Mouse (Mus musculus) neural tube, embryonic 14.5 days (tissue): ENCODE measurements around the gene Ndufa5. TPM values are rescaled to one million over a fixed set of nuclear protein-coding genes. Genes with fewer than 3 reads are reported as not detected.
A peak's percentile ranks its signal among the peaks of the same experiment; 100 is the strongest.

Experiments used
- ATAC-seq: fragments of 200-750 bp; cut with Nextera tagmentation; 2 replicates; pipeline ENCODE4 v1.8.0; 2017; ENCODE audit warnings: low read depth, mild to moderate bottlenecking, moderate TSS enrichment, moderate library complexity
- H3K27ac ChIP-seq: fragments of 300-500 bp; sonication (generic); 2 replicates; pipeline ENCODE4 v1.5.1; 2014; ENCODE audit warnings: low read depth, mild to moderate bottlenecking, control low read depth, low read length, moderate library complexity, mixed read lengths
- H3K27me3 ChIP-seq: fragments of 300-500 bp; sonication (generic); 2 replicates; pipeline ENCODE4 v1.6.1; 2014; ENCODE audit warnings: low read length; ENCODE audit not compliant: control insufficient read depth, insufficient read depth
- H3K36me3 ChIP-seq: fragments of 300-500 bp; sonication (generic); 2 replicates; pipeline ENCODE4 v1.6.1; 2014; ENCODE audit warnings: low read length, mixed read lengths; ENCODE audit not compliant: control insufficient read depth, insufficient read depth
- H3K4me1 ChIP-seq: fragments of 300-500 bp; sonication (generic); 2 replicates; pipeline ENCODE4 v1.6.1; 2014; ENCODE audit warnings: low read length; ENCODE audit not compliant: control insufficient read depth, insufficient read depth
- H3K4me2 ChIP-seq: fragments of 300-500 bp; sonication (generic); 2 replicates; pipeline ENCODE4 v1.6.1; 2014; ENCODE audit warnings: mild to moderate bottlenecking, low read depth, low read length, control low read depth
- H3K4me3 ChIP-seq: fragments of 300-500 bp; sonication (generic); 2 replicates; pipeline ENCODE4 v1.5.1; 2014; ENCODE audit warnings: low read depth, low read length, control low read depth, mixed read lengths
- H3K9ac ChIP-seq: fragments of 300-500 bp; sonication (generic); replicated peaks from 2 replicates; pipeline ENCODE4 v1.6.1; 2014; ENCODE audit warnings: low read depth, mild to moderate bottlenecking, control low read depth, low read length, mixed read lengths
- H3K9me3 ChIP-seq: fragments of 300-500 bp; sonication (generic); 2 replicates; pipeline ENCODE4 v1.6.1; 2016; ENCODE audit warnings: low read length; ENCODE audit not compliant: control insufficient read depth
- WGBS: fragments of 180-500 bp; shearing (Covaris S2); extraction: QIAGEN DNeasy Blood & Tissue Kit; methylation state at CpG from one replicate; pipeline ENCODE4 v1.1.7; 2014; 5-methylcytosine and 5-hydroxymethylcytosine counted together
- polyA plus RNA-seq: library from polyadenylated mRNA; unstranded; fragments of >200 nt; fragmentation: Nextera tagmentation; extraction: Ambion mirVana; gene quantifications from 2 replicates; pipeline ENCODE4 v1.2.1, GENCODE M21; 2014

Ndufa5 gene
- 452 and 485 TPM in 2 replicates for polyA plus RNA-seq

- peak; percentile 99 for ATAC-seq
- Histone ChIP-seq H3K9ac (peak within 1 kb of the TSS; percentile 63), H3K4me1 (peaks cover 16% of the 10 kb centered on the region), H3K27me3 (no peaks in the 10 kb centered on the region), H3K27ac (0 out of 2 replicates have a peak within 1 kb of the TSS, but pooled peaks have one; percentile 39), H3K9me3 (no peaks in the 10 kb centered on the region), H3K36me3 (0 out of 2 replicates have a peak, but pooled peaks cover under 1% of the 10 kb centered on the region), H3K4me3 (peak within 1 kb of the TSS; percentile 74), H3K4me2 (peak within 1 kb of the TSS; percentile 81)
- under 1% methylated on average over 53 of the region's 53 CpGs for WGBS
These were observed at the start of gene Ndufa5 for GRCm38 (mm10) chr6:24527155-24528063. Gene Ndufa5, minus strand, starts transcription at chr6:24528013.

- no peaks in the 10 kb centered on the region for H3K4me1 ChIP-seq
- no peak for ATAC-seq
These were observed 45.5 kb upstream of the Ndufa5 start for GRCm38 (mm10) chr6:24573319-24573718.

GRCm38 (mm10) chr6:24572431-24572830 lies 44.6 kb upstream of the Ndufa5 start:
- WGBS = 95% methylated on average over 14 of the region's 14 CpGs
- H3K9me3 ChIP-seq = no peaks in the 10 kb centered on the region
- no peak overlapping the region for H3K4me3 ChIP-seq
- H3K27me3 ChIP-seq = no peaks in the 10 kb centered on the region
- no peak overlapping the region for H3K4me2 ChIP-seq
- H3K9ac ChIP-seq = no peak overlapping the region
- ATAC-seq = no peak
- H3K27ac ChIP-seq = no peak overlapping the region
- H3K4me1 ChIP-seq = no peaks in the 10 kb centered on the region
- no peaks in the 10 kb centered on the region for H3K36me3 ChIP-seq

More at GRCm38 (mm10) chr6:24573319-24573718, 45.5 kb upstream of the Ndufa5 start:
- Histone ChIP-seq H3K27ac (no peak overlapping the region), H3K9ac (no peak overlapping the region), H3K4me3 (no peak overlapping the region), H3K27me3 (no peaks in the 10 kb centered on the region), H3K4me2 (no peak overlapping the region), H3K9me3 (no peaks in the 10 kb centered on the region), H3K36me3 (no peaks in the 10 kb centered on the region)

GRCm38 (mm10) chr6:24571126-24571525 lies 43.3 kb upstream of the Ndufa5 start:
- Histone ChIP-seq H3K27me3 (no peaks in the 10 kb centered on the region), H3K27ac (no peak overlapping the region), H3K4me2 (no peak overlapping the region), H3K36me3 (no peaks in the 10 kb centered on the region), H3K4me3 (no peak overlapping the region), H3K9me3 (no peaks in the 10 kb centered on the region), H3K4me1 (no peaks in the 10 kb centered on the region), H3K9ac (no peak overlapping the region)
- ATAC-seq = no peak
- WGBS = 86% methylated on average over 6 of the region's 6 CpGs

GRCm38 (mm10) chr6:24570278-24570677 lies 42.5 kb upstream of the Ndufa5 start:
- H3K27me3 ChIP-seq = no peaks in the 10 kb centered on the region
- no peak overlapping the region for H3K9ac ChIP-seq
- H3K4me3 ChIP-seq = no peak overlapping the region
- no peak overlapping the region for H3K27ac ChIP-seq
- 80% methylated on average over 11 of the region's 11 CpGs for WGBS
- no peaks in the 10 kb centered on the region for H3K9me3 ChIP-seq
- no peaks in the 10 kb centered on the region for H3K36me3 ChIP-seq
- no peak overlapping the region for H3K4me2 ChIP-seq
- ATAC-seq = no peak
- H3K4me1 ChIP-seq = no peaks in the 10 kb centered on the region

- Histone ChIP-seq H3K9me3 (no peaks in the 10 kb centered on the region), H3K9ac (no peak overlapping the region), H3K36me3 (no peaks in the 10 kb centered on the region), H3K4me2 (no peak overlapping the region), H3K4me3 (no peak overlapping the region), H3K27me3 (no peaks in the 10 kb centered on the region), H3K27ac (no peak overlapping the region), H3K4me1 (no peaks in the 10 kb centered on the region)
- WGBS = 90% methylated on average over 1 of the region's 1 CpGs
- ATAC-seq = no peak
These were observed 41.9 kb upstream of the Ndufa5 start for GRCm38 (mm10) chr6:24569711-24570110.

- Histone ChIP-seq H3K36me3 (no peaks in the 10 kb centered on the region), H3K4me3 (no peak overlapping the region), H3K27ac (no peak overlapping the region), H3K4me1 (no peaks in the 10 kb centered on the region), H3K9me3 (no peaks in the 10 kb centered on the region), H3K9ac (no peak overlapping the region), H3K27me3 (no peaks in the 10 kb centered on the region), H3K4me2 (no peak overlapping the region)
- no peak for ATAC-seq
- WGBS = 86% methylated on average over 5 of the region's 5 CpGs
These were observed 41.1 kb upstream of the Ndufa5 start for GRCm38 (mm10) chr6:24568963-24569362.

GRCm38 (mm10) chr6:24564886-24565285 lies 37.1 kb upstream of the Ndufa5 start:
- WGBS = 94% methylated on average over 1 of the region's 1 CpGs
- no peaks in the 10 kb centered on the region for H3K36me3 ChIP-seq
- H3K4me3 ChIP-seq = no peak overlapping the region
- H3K27ac ChIP-seq = no peak overlapping the region
- no peaks in the 10 kb centered on the region for H3K4me1 ChIP-seq
- H3K9ac ChIP-seq = no peak overlapping the region
- no peaks in the 10 kb centered on the region for H3K27me3 ChIP-seq
- H3K9me3 ChIP-seq = no peaks in the 10 kb centered on the region
- ATAC-seq = no peak
- no peak overlapping the region for H3K4me2 ChIP-seq

GRCm38 (mm10) chr6:24564081-24564480 lies 36.3 kb upstream of the Ndufa5 start:
- Histone ChIP-seq H3K9ac (no peak overlapping the region), H3K27ac (no peak overlapping the region), H3K4me2 (no peak overlapping the region), H3K4me1 (no peaks in the 10 kb centered on the region), H3K36me3 (no peaks in the 10 kb centered on the region), H3K4me3 (no peak overlapping the region), H3K9me3 (no peaks in the 10 kb centered on the region), H3K27me3 (no peaks in the 10 kb centered on the region)
- ATAC-seq = no peak
- 74% methylated on average over 9 of the region's 9 CpGs for WGBS
